Mouse (Mus musculus): Measurements from ENCODE around the gene Spred2.

DNA sequence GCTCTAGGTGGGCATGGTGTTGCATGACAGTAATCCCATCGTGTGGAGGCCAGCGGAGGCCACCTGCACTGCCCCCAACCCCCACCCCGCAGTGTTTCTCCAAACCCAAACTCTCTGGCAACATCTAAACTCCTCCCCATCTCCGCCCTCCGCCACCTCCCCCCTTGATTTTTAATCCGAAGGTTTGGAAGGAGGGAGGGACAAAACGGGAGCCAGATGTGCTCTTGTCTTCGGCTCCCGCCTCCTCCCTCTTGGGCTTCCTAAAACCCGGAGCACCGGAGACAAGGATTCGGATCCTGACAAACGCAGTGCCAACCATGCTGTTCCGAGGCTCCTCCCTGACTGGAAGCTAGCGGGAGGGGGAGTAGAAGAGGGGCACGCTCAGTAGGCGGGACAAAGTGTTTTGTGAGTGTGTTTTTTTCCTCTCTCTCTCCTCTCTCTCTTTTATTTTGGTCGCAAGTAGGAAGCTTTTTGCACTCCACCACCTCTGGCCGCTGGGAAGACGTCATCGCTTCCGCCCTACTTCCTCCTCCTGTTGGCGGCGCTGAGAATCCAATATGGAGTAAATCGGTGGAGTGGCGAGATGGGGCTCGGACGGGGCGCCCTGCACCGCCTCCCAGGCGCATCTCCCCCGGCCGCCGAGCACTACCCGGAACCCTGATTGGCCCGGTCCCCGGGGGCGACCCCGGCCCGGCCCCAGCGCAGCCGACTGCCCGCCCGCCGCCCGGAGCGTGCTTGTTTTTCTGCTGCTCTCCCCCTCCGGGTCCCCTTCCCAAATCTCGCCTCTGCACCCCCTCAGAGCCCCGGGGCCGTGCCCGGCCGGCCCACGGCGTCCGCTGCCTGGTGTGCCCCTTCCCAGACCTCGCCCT lies at the start of gene Spred2:
- no peak for TF ChIP-seq CTCF (IDR thresholded peaks at IDR 0.05; ENCODE audit: insufficient read depth, low read depth, low read length)
- peak; percentile 23; the same call in 1 of the 2 replicates for TF ChIP-seq POLR2A (IDR thresholded peaks at IDR 0.05; ENCODE audit: insufficient read depth, low read depth, low read length)
